Mouse (Mus musculus): ENCODE results near the gene Cers5.

DNA sequence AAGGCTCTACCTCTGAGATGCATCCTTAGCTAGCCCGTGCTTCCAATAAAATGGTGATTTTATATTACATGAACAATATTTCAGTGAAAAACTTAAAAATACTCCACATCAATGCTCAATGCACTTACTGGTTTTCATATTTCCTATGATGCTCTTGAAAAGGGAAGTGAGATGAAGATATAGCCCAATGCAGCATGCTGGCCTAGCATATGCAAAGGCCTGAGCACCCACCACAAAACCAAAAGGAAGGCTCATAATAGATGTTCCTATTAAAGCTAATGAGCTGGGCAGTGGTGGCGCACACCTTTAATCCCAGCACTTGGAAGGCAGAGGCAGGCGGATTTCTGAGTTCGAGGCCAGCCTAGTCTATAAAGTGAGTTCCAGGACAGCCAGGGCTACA is 33.0 kb upstream of the Cers5 start:
- no peak for TF ChIP-seq CTCF (IDR thresholded peaks at IDR 0.05; ENCODE audit: low read depth, low read length)
- TF ChIP-seq POLR2A (IDR thresholded peaks at IDR 0.05; ENCODE audit: borderline replicate concordance, low read depth, low read length): no peak
